Mouse (Mus musculus): Measurements from ENCODE around the gene Nnat. TPM values are rescaled to one million over a fixed set of nuclear protein-coding genes. Genes with fewer than 3 reads are reported as not detected.
A peak's percentile ranks its signal among the peaks of the same experiment; 100 is the strongest.

Gene Nnat
- total RNA-seq, 2 experiments from 2014 or later = 11.3 to 14.3 TPM

DNA sequence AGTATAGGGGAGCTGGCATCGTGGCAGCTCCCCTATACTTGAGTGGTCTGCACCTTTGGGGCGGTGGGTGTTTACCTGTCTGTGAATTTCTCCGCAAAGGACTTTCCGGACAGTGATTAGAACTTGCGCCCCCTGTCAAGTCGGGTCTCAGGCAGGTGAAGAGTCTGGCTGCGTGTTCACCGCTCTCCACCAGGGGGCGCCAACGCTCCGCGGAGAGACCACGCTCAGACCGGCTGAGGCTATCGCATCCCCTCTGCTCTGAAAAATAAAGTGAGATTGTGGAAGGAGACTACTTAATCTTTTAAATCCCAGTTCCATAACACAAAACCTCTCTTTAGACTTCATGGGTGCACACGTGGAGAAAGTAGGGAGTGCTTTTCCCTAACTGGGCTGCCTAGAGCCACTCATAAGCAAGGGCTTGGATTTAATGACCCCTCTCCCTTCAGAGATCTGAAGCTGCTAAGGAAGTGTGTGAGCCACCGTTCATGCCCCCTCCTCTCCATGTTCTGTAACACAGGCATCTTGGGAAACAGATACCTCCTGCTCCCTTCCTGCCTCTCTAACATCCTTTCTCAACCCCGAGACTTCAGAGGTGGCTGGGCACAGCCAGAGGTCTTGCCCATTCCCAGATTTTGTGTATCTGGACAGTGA lies 45.3 kb downstream of the Nnat start:
- DNase-seq = peak; percentile 90

DNA sequence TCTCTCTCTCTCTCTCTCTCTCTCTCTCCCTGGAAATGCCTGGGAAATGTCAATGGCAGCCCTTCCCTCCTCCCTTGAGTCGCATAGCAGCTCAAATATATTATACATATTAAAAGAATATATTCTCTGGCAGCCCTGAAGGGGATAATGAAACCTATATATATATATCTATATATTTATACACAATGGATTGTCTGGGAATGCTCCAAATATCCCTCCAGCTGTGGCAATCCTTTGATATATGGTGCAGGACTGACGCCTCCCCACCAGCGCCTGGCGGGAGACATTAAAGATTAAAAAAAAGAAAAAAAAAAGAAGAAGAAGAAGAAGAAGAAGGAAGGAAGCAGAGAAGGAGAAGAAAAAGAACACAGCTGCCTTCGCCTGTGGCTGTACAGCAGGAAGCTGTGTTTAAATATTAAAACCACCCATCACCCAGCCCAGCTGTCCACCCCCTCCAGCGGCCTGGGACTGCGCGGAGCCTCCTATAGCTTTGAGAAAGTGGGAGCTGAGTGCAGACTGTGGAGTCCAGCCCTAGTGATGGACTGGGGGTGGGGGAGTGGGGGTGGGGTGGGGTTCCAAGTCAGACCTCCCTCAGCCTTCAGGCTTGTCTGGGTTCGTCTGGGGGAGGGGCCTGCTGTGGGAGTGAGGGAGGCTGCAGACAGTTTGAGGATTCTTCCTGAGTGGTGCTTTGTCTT lies 47.8 kb downstream of the Nnat start:
- no peak for DNase-seq

DNA sequence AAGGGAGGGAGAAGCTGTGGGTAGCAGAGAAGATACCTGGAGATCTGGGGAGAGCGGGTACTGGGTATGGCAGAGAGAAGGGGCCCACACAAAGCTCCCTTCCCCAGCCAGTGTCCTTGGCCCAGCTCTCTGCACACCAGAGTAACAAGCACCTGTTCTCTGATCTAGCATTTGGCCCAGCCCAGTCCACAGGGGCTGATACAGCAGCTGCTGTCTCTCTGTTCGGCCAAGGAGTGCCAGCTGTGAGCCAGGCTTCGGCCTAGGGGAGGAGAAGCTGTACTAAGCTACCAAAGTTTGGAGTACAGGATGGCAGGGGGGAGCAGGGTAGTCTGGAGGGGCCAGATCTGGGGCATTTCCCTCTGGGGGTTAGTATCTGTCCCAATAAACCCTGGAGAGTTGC lies 51.9 kb downstream of the Nnat start:
- no peak for DNase-seq

Small RNA genes within 50 kb of the gene (microRNA-seq; reads per million reads assigned to microRNA genes)
- 0 to 0.50 reads per million in 2 experiments for gene Gm23134

Other genes with a start within 250 kb of the Nnat start
- not detected for gene Ghrh, start 212.6 kb upstream of the Nnat start, total RNA-seq (2021)
- 10 to 100 TPM; 30.1 to 32.2 TPM for gene Manbal, start 192.5 kb upstream of the Nnat start, total RNA-seq (2021)
- 10 to 100 TPM in 1 of 2 experiments, 1 to 10 TPM in 1; 6.8 to 11.2 TPM for gene Src, start 141.6 kb upstream of the Nnat start, total RNA-seq (2021)
- gene Blcap, start 11.2 kb downstream of the Nnat start, total RNA-seq (2021) = 10 to 100 TPM; 25.9 to 34.6 TPM
- gene Ctnnbl1, start 177.3 kb downstream of the Nnat start, total RNA-seq (2021) = 10 to 100 TPM in 1 of 2 experiments, 1 to 10 TPM in 1; 9.7 to 12.8 TPM

All from gastrocnemius, postnatal 10 days (tissue).